Mouse (Mus musculus) intestine, postnatal 0 days (tissue): ENCODE data around the gene Zfp444. TPM values are rescaled to one million over a fixed set of nuclear protein-coding genes. Genes with fewer than 3 reads are reported as not detected.

ENCODE experiments used
- ATAC-seq: fragments of 200-750 bp; cut with Nextera tagmentation; 2 replicates; pipeline ENCODE4 v1.8.0; 2017; ENCODE audit warnings: mild to moderate bottlenecking, moderate TSS enrichment, moderate library complexity
- H3K27ac ChIP-seq: fragments of 300-500 bp; sonication (generic); 2 replicates; pipeline ENCODE4 v1.5.1; 2014; ENCODE audit warnings: mild to moderate bottlenecking, low read depth, low read length, moderate library complexity
- H3K27me3 ChIP-seq: fragments of 300-500 bp; sonication (generic); replicated peaks from 2 replicates; pipeline ENCODE4 v1.6.1; 2014; ENCODE audit warnings: low read length, mixed read lengths; ENCODE audit not compliant: control insufficient read depth, insufficient read depth
- H3K36me3 ChIP-seq: fragments of 300-500 bp; sonication (generic); 2 replicates; pipeline ENCODE4 v1.6.1; 2014; ENCODE audit warnings: mild to moderate bottlenecking, moderate library complexity; ENCODE audit not compliant: control insufficient read depth, insufficient read depth
- H3K4me1 ChIP-seq: fragments of 300-500 bp; sonication (generic); replicated peaks from 2 replicates; pipeline ENCODE4 v1.6.1; 2014; ENCODE audit warnings: antibody characterized with exemption, low read length, mixed read lengths; ENCODE audit not compliant: control insufficient read depth, insufficient read depth
- H3K4me2 ChIP-seq: fragments of 300-500 bp; sonication (generic); replicated peaks from 2 replicates; pipeline ENCODE4 v1.6.1; 2014; ENCODE audit warnings: low read depth, mild to moderate bottlenecking, moderate library complexity
- H3K4me3 ChIP-seq: fragments of 300-500 bp; sonication (generic); 2 replicates; pipeline ENCODE4 v1.5.1; 2014; ENCODE audit warnings: low read depth, low read length
- H3K9ac ChIP-seq: fragments of 300-500 bp; sonication (generic); 2 replicates; pipeline ENCODE4 v1.6.1; 2014; ENCODE audit warnings: mild to moderate bottlenecking, low read depth, low read length
- H3K9me3 ChIP-seq: fragments of 300-500 bp; sonication (generic); 2 replicates; pipeline ENCODE4 v1.6.1; 2016; ENCODE audit warnings: mixed run types; ENCODE audit not compliant: control insufficient read depth
- CTCF ChIP-seq: sonication (generic); IDR thresholded peaks from 2 replicates; pipeline ENCODE4 v1.5.1; 2016; ENCODE audit warnings: low read depth, mild to moderate bottlenecking, control low read depth, antibody characterized with exemption, moderate library complexity
- WGBS: fragments of 180-500 bp; shearing (Covaris S2); extraction: QIAGEN DNeasy Blood & Tissue Kit; methylation state at CpG from one replicate; pipeline ENCODE4 v1.1.7; 2014; 5-methylcytosine and 5-hydroxymethylcytosine counted together
- polyA plus RNA-seq: library from polyadenylated mRNA; unstranded; fragments of >200 nt; fragmentation: Nextera tagmentation; extraction: Ambion mirVana; gene quantifications from 2 replicates; pipeline ENCODE4 v1.2.1, GENCODE M21; 2015

Gene Zfp444
- polyA plus RNA-seq: 18.5 and 18.7 TPM in 2 replicates

GRCm38 (mm10) chr7:6172006-6172649, at the start of gene Zfp444:
Gene Zfp444 (plus strand): TSS chr7:6172226.
- no peak for TF ChIP-seq CTCF
- peak within 1 kb of the TSS; percentile 61 for H3K4me3 ChIP-seq
- under 1% methylated on average over 37 of the region's 37 CpGs for WGBS
- peak within 1 kb of the TSS; percentile 52 for H3K27ac ChIP-seq
- peak within 1 kb of the TSS; percentile 52 for H3K9ac ChIP-seq
- no peaks in the 10 kb centered on the region for H3K27me3 ChIP-seq
- peak; percentile 94 for ATAC-seq
- H3K36me3 ChIP-seq: no peaks in the 10 kb centered on the region
- no peaks in the 10 kb centered on the region for H3K4me1 ChIP-seq
- no peaks in the 10 kb centered on the region for H3K9me3 ChIP-seq
- H3K4me2 ChIP-seq: peak within 1 kb of the TSS; percentile 84

- Histone ChIP-seq H3K4me1 (no peaks in the 10 kb centered on the region), H3K27me3 (no peaks in the 10 kb centered on the region), H3K4me2 (no peak overlapping the region), H3K9me3 (no peaks in the 10 kb centered on the region), H3K36me3 (peaks cover 2% of the 10 kb centered on the region), H3K9ac (no peak overlapping the region), H3K27ac (no peak overlapping the region), H3K4me3 (no peak overlapping the region)
- 28% methylated on average over 7 of the region's 7 CpGs for WGBS
- ATAC-seq: peak; percentile 67
- TF ChIP-seq CTCF: peak; percentile 98
Observed at GRCm38 (mm10) chr7:6126690-6127448, 45.2 kb upstream of the Zfp444 start.

- 49% methylated on average over 4 of the region's 4 CpGs for WGBS
- Histone ChIP-seq H3K4me1 (no peaks in the 10 kb centered on the region), H3K4me2 (no peak overlapping the region)
Observed at GRCm38 (mm10) chr7:6130346-6130745, 41.7 kb upstream of the Zfp444 start.

GRCm38 (mm10) chr7:6132646-6133045, 39.4 kb upstream of the Zfp444 start:
- no peak overlapping the region for H3K4me3 ChIP-seq
- no peak for TF ChIP-seq CTCF
- no peak for ATAC-seq
- H3K27ac ChIP-seq: no peak overlapping the region; the same call in 1 of the 2 replicates
- 86% methylated on average over 30 of the region's 30 CpGs for WGBS
- no peaks in the 10 kb centered on the region for H3K4me1 ChIP-seq
- H3K4me2 ChIP-seq: no peak overlapping the region
- peaks cover 23% of the 10 kb centered on the region for H3K36me3 ChIP-seq
- H3K9ac ChIP-seq: no peak overlapping the region
- no peaks in the 10 kb centered on the region for H3K9me3 ChIP-seq
- H3K27me3 ChIP-seq: no peaks in the 10 kb centered on the region

More at GRCm38 (mm10) chr7:6130346-6130745, 41.7 kb upstream of the Zfp444 start:
- TF ChIP-seq CTCF: no peak
- ATAC-seq: no peak
- Histone ChIP-seq H3K36me3 (peaks cover 20% of the 10 kb centered on the region), H3K27ac (no peak overlapping the region), H3K27me3 (no peaks in the 10 kb centered on the region), H3K9ac (no peak overlapping the region), H3K4me3 (no peak overlapping the region), H3K9me3 (no peaks in the 10 kb centered on the region)

GRCm38 (mm10) chr7:6136497-6136896, 35.5 kb upstream of the Zfp444 start:
- H3K9ac ChIP-seq: no peak overlapping the region
- H3K27ac ChIP-seq: no peak overlapping the region
- no peaks in the 10 kb centered on the region for H3K4me1 ChIP-seq
- H3K4me3 ChIP-seq: no peak overlapping the region
- peak; percentile 57 for TF ChIP-seq CTCF
- no peaks in the 10 kb centered on the region for H3K9me3 ChIP-seq
- H3K4me2 ChIP-seq: no peak overlapping the region
- no peak for ATAC-seq
- H3K36me3 ChIP-seq: peaks cover 27% of the 10 kb centered on the region
- H3K27me3 ChIP-seq: no peaks in the 10 kb centered on the region

- H3K4me3 ChIP-seq: no peak overlapping the region
- H3K27ac ChIP-seq: no peak overlapping the region
- TF ChIP-seq CTCF: no peak
- H3K9ac ChIP-seq: no peak overlapping the region
- no peaks in the 10 kb centered on the region for H3K9me3 ChIP-seq
- H3K36me3 ChIP-seq: peaks cover 13% of the 10 kb centered on the region
- no peaks in the 10 kb centered on the region for H3K4me1 ChIP-seq
- H3K27me3 ChIP-seq: no peaks in the 10 kb centered on the region
- 74% methylated on average over 3 of the region's 3 CpGs for WGBS
- no peak for ATAC-seq
- H3K4me2 ChIP-seq: no peak overlapping the region
Observed at GRCm38 (mm10) chr7:6139295-6139694, 32.7 kb upstream of the Zfp444 start.
